Mouse (Mus musculus): ENCODE measurements around the gene Map3k1. TPM values are rescaled to one million over a fixed set of nuclear protein-coding genes. Genes with fewer than 3 reads are reported as not detected.

The Map3k1 gene
- polyA plus RNA-seq, 1 experiment from 2014 or later: 15.5 TPM

- Histone ChIP-seq H3K4me2 (ENCODE audit: low read depth, severe bottlenecking) (no peak overlapping the region), H3K36me3 (ENCODE audit: control insufficient read depth, insufficient read depth, low read length) (no peaks in the 10 kb centered on the region), H3K4me1 (ENCODE audit: control insufficient read depth, insufficient read depth, low read length) (no peaks in the 10 kb centered on the region), H3K27me3 (ENCODE audit: control insufficient read depth, insufficient read depth, low read length) (no peaks in the 10 kb centered on the region), H3K9ac (ENCODE audit: low read length) (no peak overlapping the region), H3K4me3 (ENCODE audit: low read depth, low read length) (no peak overlapping the region), H3K9me3 (ENCODE audit: control insufficient read depth, low read length) (no peaks in the 10 kb centered on the region), H3K27ac (replicated peaks; ENCODE audit: low read depth, low read length) (no peak overlapping the region)
- WGBS: 46% methylated on average over 8 of the region's 8 CpGs
- DNase-seq (ENCODE audit: low spot score) (no peak), ATAC-seq (ENCODE audit: insufficient number of reproducible peaks, low FRiP score, low TSS enrichment, low read depth) (no peak)
Measured at GRCm38 (mm10) chr13:111835787-111836186, 27.0 kb upstream of the Map3k1 start.

- H3K9ac ChIP-seq (ENCODE audit: low read length): no peak overlapping the region
- no peak overlapping the region for H3K4me2 ChIP-seq (ENCODE audit: low read depth, severe bottlenecking)
- H3K4me3 ChIP-seq (ENCODE audit: low read depth, low read length): no peak overlapping the region
- 55% methylated on average over 11 of the region's 11 CpGs for WGBS
- H3K4me1 ChIP-seq (ENCODE audit: control insufficient read depth, insufficient read depth, low read length): peaks cover under 1% of the 10 kb centered on the region; the same call in 1 of the 2 replicates
- no peaks in the 10 kb centered on the region for H3K9me3 ChIP-seq (ENCODE audit: control insufficient read depth, low read length)
- no peak overlapping the region for H3K27ac ChIP-seq (replicated peaks; ENCODE audit: low read depth, low read length)
- H3K27me3 ChIP-seq (ENCODE audit: control insufficient read depth, insufficient read depth, low read length): no peaks in the 10 kb centered on the region
- no peaks in the 10 kb centered on the region for H3K36me3 ChIP-seq (ENCODE audit: control insufficient read depth, insufficient read depth, low read length)
- DNase-seq (ENCODE audit: low spot score): no peak
- no peak for ATAC-seq (ENCODE audit: insufficient number of reproducible peaks, low FRiP score, low TSS enrichment, low read depth)
Measured at GRCm38 (mm10) chr13:111834613-111835012, 25.8 kb upstream of the Map3k1 start.

GRCm38 (mm10) chr13:111829473-111829872, 20.7 kb upstream of the Map3k1 start:
- 34% methylated on average over 2 of the region's 2 CpGs for WGBS
- H3K4me2 ChIP-seq (ENCODE audit: low read depth, severe bottlenecking): no peak overlapping the region

GRCm38 (mm10) chr13:111827481-111827880, 18.7 kb upstream of the Map3k1 start:
- no peaks in the 10 kb centered on the region for H3K9me3 ChIP-seq (ENCODE audit: control insufficient read depth, low read length)
- no peak overlapping the region for H3K9ac ChIP-seq (ENCODE audit: low read length)
- 74% methylated on average over 4 of the region's 4 CpGs for WGBS
- H3K4me1 ChIP-seq (ENCODE audit: control insufficient read depth, insufficient read depth, low read length): peaks cover 3% of the 10 kb centered on the region; the same call in 1 of the 2 replicates
- no peaks in the 10 kb centered on the region for H3K36me3 ChIP-seq (ENCODE audit: control insufficient read depth, insufficient read depth, low read length)
- ATAC-seq (ENCODE audit: insufficient number of reproducible peaks, low FRiP score, low TSS enrichment, low read depth): no peak
- DNase-seq (ENCODE audit: low spot score): no peak
- no peak overlapping the region for H3K4me3 ChIP-seq (ENCODE audit: low read depth, low read length)
- H3K27me3 ChIP-seq (ENCODE audit: control insufficient read depth, insufficient read depth, low read length): no peaks in the 10 kb centered on the region
- no peak overlapping the region for H3K4me2 ChIP-seq (ENCODE audit: low read depth, severe bottlenecking)
- H3K27ac ChIP-seq (replicated peaks; ENCODE audit: low read depth, low read length): no peak overlapping the region

More at GRCm38 (mm10) chr13:111829473-111829872, 20.7 kb upstream of the Map3k1 start:
- ATAC-seq (ENCODE audit: insufficient number of reproducible peaks, low FRiP score, low TSS enrichment, low read depth) (no peak), DNase-seq (ENCODE audit: low spot score) (no peak)
- H3K9me3 ChIP-seq (ENCODE audit: control insufficient read depth, low read length): no peaks in the 10 kb centered on the region
- H3K9ac ChIP-seq (ENCODE audit: low read length): no peak overlapping the region
- H3K36me3 ChIP-seq (ENCODE audit: control insufficient read depth, insufficient read depth, low read length): no peaks in the 10 kb centered on the region
- peaks cover 3% of the 10 kb centered on the region; the same call in 1 of the 2 replicates for H3K4me1 ChIP-seq (ENCODE audit: control insufficient read depth, insufficient read depth, low read length)
- no peak overlapping the region for H3K27ac ChIP-seq (replicated peaks; ENCODE audit: low read depth, low read length)
- H3K4me3 ChIP-seq (ENCODE audit: low read depth, low read length): no peak overlapping the region
- no peaks in the 10 kb centered on the region for H3K27me3 ChIP-seq (ENCODE audit: control insufficient read depth, insufficient read depth, low read length)

GRCm38 (mm10) chr13:111824178-111824577, 15.4 kb upstream of the Map3k1 start:
- Histone ChIP-seq H3K36me3 (ENCODE audit: control insufficient read depth, insufficient read depth, low read length) (no peaks in the 10 kb centered on the region), H3K4me2 (ENCODE audit: low read depth, severe bottlenecking) (no peak overlapping the region), H3K4me1 (ENCODE audit: control insufficient read depth, insufficient read depth, low read length) (no peaks in the 10 kb centered on the region), H3K9ac (ENCODE audit: low read length) (no peak overlapping the region), H3K27ac (replicated peaks; ENCODE audit: low read depth, low read length) (no peak overlapping the region), H3K4me3 (ENCODE audit: low read depth, low read length) (no peak overlapping the region), H3K27me3 (ENCODE audit: control insufficient read depth, insufficient read depth, low read length) (no peaks in the 10 kb centered on the region), H3K9me3 (ENCODE audit: control insufficient read depth, low read length) (no peaks in the 10 kb centered on the region)
- no peak for DNase-seq (ENCODE audit: low spot score)
- no peak for ATAC-seq (ENCODE audit: insufficient number of reproducible peaks, low FRiP score, low TSS enrichment, low read depth)
- WGBS: 64% methylated on average over 4 of the region's 4 CpGs

GRCm38 (mm10) chr13:111821727-111822375, 13.1 kb upstream of the Map3k1 start:
- Histone ChIP-seq H3K4me2 (ENCODE audit: low read depth, severe bottlenecking) (no peak overlapping the region), H3K4me3 (ENCODE audit: low read depth, low read length) (no peak overlapping the region), H3K27me3 (ENCODE audit: control insufficient read depth, insufficient read depth, low read length) (no peaks in the 10 kb centered on the region), H3K4me1 (ENCODE audit: control insufficient read depth, insufficient read depth, low read length) (no peaks in the 10 kb centered on the region), H3K27ac (replicated peaks; ENCODE audit: low read depth, low read length) (no peak overlapping the region), H3K9ac (ENCODE audit: low read length) (no peak overlapping the region), H3K36me3 (ENCODE audit: control insufficient read depth, insufficient read depth, low read length) (no peaks in the 10 kb centered on the region), H3K9me3 (ENCODE audit: control insufficient read depth, low read length) (no peaks in the 10 kb centered on the region)
- ATAC-seq (ENCODE audit: insufficient number of reproducible peaks, low FRiP score, low TSS enrichment, low read depth) (no peak), DNase-seq (ENCODE audit: low spot score) (no peak)
- WGBS: 90% methylated on average over 7 of the region's 7 CpGs

GRCm38 (mm10) chr13:111819618-111820385, 11.0 kb upstream of the Map3k1 start:
- Histone ChIP-seq H3K27ac (replicated peaks; ENCODE audit: low read depth, low read length) (no peak overlapping the region), H3K27me3 (ENCODE audit: control insufficient read depth, insufficient read depth, low read length) (no peaks in the 10 kb centered on the region), H3K9ac (ENCODE audit: low read length) (no peak overlapping the region), H3K9me3 (ENCODE audit: control insufficient read depth, low read length) (no peaks in the 10 kb centered on the region), H3K36me3 (ENCODE audit: control insufficient read depth, insufficient read depth, low read length) (no peaks in the 10 kb centered on the region), H3K4me3 (ENCODE audit: low read depth, low read length) (no peak overlapping the region), H3K4me2 (ENCODE audit: low read depth, severe bottlenecking) (no peak overlapping the region), H3K4me1 (ENCODE audit: control insufficient read depth, insufficient read depth, low read length) (no peaks in the 10 kb centered on the region)
- WGBS: 90% methylated on average over 9 of the region's 9 CpGs
- DNase-seq (ENCODE audit: low spot score): no peak
- ATAC-seq (ENCODE audit: insufficient number of reproducible peaks, low FRiP score, low TSS enrichment, low read depth): no peak

GRCm38 (mm10) chr13:111819106-111819505, 10.3 kb upstream of the Map3k1 start:
- Histone ChIP-seq H3K9me3 (ENCODE audit: control insufficient read depth, low read length) (no peaks in the 10 kb centered on the region), H3K36me3 (ENCODE audit: control insufficient read depth, insufficient read depth, low read length) (no peaks in the 10 kb centered on the region), H3K27ac (replicated peaks; ENCODE audit: low read depth, low read length) (no peak overlapping the region), H3K4me1 (ENCODE audit: control insufficient read depth, insufficient read depth, low read length) (no peaks in the 10 kb centered on the region), H3K27me3 (ENCODE audit: control insufficient read depth, insufficient read depth, low read length) (no peaks in the 10 kb centered on the region), H3K9ac (ENCODE audit: low read length) (no peak overlapping the region), H3K4me2 (ENCODE audit: low read depth, severe bottlenecking) (no peak overlapping the region), H3K4me3 (ENCODE audit: low read depth, low read length) (no peak overlapping the region)
- ATAC-seq (ENCODE audit: insufficient number of reproducible peaks, low FRiP score, low TSS enrichment, low read depth) (no peak), DNase-seq (ENCODE audit: low spot score) (no peak)
- WGBS: 90% methylated on average over 4 of the region's 4 CpGs

Measured in limb, embryonic 11.5 days (tissue).